Mouse (Mus musculus) gastrocnemius, adult 18-20 months (tissue): Measurements from ENCODE around the gene Arhgap21. TPM values are rescaled to one million over a fixed set of nuclear protein-coding genes. Genes with fewer than 3 reads are reported as not detected.
A peak's percentile ranks its signal among the peaks of the same experiment; 100 is the strongest.
"Not testable (repeated sequence)": the region's sequence is repeated elsewhere in the genome, so short reads cannot be mapped to it uniquely, and the experiment has no call there.

Experiments used
- DNase-seq: peaks from one replicate; pipeline ENCODE4 v3.0.0; 2021; ENCODE audit warnings: low spot score
- total RNA-seq, 2 experiments: library from RNA; stranded (reverse); gene quantifications; 2 replicates each; pipeline ENCODE4 v1.2.3; 2021

Gene Arhgap21
- total RNA-seq, 2 experiments from 2014 or later = 27.0 to 33.4 TPM

- no peak for DNase-seq
Observed at GRCm38 (mm10) chr2:20942434-20943198, 26.1 kb downstream of the Arhgap21 start.

DNA sequence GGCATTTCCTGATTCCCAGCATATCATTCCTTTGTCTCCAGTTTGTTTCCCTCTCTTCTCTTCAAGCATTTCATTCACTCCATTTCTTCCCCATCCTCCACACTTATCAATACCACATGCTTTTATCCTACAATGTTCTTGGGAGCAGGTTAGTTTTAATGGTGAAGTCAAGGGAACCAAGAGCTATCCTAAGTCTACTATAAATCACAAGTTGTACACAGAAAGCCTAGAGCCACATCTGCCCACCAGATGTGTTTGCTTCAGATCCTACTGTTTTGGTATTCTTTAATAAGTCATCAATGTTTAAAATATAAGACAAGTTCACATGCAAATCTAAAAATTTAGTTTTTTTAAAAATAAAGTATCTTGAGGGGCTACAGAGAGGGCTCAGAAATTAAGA, 27.6 kb downstream of the Arhgap21 start:
- no peak for DNase-seq

- DNase-seq = peak; percentile 24
Observed at GRCm38 (mm10) chr2:20939367-20939766, 29.3 kb downstream of the Arhgap21 start.

GRCm38 (mm10) chr2:20936609-20937221, 32.0 kb downstream of the Arhgap21 start:
- no peak for DNase-seq

GRCm38 (mm10) chr2:20934406-20934805, 34.3 kb downstream of the Arhgap21 start:
- DNase-seq = no peak

DNA sequence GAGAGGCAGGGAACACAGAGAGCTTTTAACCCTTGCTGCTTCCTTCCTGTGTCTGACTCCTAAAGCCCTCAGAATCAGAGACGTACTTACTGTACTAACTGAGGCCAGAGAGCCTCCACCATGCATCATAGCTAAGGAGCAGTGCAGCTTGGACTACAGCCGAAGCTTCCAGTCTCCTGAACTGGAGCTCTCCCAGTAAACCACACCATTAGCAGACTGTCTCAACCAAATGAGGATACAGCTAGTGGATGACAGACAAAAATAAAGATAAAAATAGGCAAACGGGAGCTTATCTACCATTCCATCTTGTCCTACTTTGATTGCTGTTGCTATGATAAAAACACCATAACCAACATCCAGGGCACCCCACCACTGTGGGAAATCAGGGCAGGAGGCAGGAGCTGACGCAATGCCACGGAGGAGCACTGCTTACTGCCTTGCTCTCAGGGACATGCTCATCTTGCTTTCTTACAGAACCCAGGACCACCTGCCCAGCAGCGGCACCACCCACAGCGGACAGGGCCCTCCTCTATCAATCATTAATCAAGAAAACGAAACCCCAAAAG, 35.9 kb downstream of the Arhgap21 start:
- DNase-seq = no peak

GRCm38 (mm10) chr2:20931761-20932160, 36.9 kb downstream of the Arhgap21 start:
- not testable (repeated sequence) for DNase-seq

GRCm38 (mm10) chr2:20928454-20928853, 40.2 kb downstream of the Arhgap21 start:
- DNase-seq = no peak

DNA sequence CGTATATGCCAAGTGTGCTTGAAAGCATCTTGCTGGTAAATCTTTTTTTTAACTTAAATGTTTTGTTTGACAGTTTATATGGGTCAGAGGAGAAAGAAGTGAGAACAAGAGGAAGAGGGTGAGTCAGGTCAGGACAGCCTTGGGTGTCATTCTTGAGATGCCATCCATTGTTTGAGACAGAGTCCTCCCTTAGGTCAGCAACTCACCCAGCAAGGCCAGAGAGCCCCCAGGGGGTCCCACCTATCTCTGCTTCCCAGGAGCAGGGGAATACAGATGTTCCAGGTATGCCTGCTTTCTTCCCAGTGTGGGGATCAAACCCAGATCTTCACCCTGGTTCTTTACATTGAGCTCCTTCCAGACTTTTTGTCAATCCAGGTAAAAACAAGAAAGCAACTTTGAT, 43.7 kb downstream of the Arhgap21 start:
- DNase-seq = no peak

GRCm38 (mm10) chr2:20922366-20922765, 46.3 kb downstream of the Arhgap21 start:
- no peak for DNase-seq

DNA sequence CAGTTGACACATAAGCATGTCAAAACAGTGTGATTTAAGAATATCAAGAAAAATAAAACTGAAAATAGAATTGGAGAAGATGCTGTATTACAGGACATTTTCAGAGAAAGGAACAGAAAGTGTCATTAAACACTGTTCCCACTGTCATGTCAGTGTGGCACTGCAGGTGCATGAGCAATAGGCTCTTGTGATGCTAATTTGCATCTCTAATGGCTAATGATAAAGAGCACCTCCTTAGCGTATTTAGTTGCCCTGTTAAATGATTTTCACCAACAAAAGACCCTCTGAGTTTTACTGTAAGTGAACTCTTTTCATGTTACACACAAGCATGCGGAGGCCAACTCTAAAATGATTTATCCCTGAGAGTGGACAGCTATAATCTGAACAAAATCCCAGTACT, 47.1 kb downstream of the Arhgap21 start:
- no peak for DNase-seq

DNA sequence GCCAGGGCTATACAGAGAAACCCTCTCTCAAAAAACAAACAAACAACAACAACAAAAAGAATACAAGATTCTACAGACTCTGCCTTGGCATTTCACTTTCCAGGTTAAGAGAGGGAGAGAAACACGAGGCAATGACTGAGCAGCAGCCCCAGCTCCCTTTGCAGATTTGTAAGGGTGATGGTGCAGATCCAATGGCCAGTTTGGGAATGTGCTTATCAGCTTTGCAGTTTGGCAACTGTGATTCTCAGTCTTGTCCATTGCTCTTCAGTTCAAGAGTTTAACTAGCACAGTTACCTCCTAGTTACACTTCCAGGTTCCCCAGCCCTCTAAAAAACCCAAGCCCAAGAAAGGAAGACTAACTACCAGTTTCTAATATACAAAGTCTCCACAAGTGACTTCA, 47.7 kb downstream of the Arhgap21 start:
- no peak for DNase-seq

- DNase-seq = no peak
Observed at GRCm38 (mm10) chr2:20914531-20915320, 54.0 kb downstream of the Arhgap21 start.

DNA sequence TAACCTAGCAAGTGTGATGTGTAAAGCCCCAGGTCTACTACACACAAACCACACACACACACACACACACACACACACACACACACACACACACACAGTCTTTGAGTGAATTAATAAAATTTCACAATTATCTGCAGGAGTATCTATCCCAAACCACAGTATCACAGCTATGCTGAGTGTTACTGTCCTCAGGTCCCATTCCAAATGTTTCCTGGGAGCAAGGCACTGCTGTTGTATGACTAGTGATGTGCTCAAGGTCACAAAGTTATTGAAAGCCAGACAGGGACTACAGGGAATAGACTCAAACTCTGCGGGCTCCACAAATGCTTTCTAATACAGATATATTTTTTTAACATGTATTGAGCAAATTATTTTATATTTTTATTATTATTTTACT, 55.7 kb downstream of the Arhgap21 start:
- no peak for DNase-seq

DNA sequence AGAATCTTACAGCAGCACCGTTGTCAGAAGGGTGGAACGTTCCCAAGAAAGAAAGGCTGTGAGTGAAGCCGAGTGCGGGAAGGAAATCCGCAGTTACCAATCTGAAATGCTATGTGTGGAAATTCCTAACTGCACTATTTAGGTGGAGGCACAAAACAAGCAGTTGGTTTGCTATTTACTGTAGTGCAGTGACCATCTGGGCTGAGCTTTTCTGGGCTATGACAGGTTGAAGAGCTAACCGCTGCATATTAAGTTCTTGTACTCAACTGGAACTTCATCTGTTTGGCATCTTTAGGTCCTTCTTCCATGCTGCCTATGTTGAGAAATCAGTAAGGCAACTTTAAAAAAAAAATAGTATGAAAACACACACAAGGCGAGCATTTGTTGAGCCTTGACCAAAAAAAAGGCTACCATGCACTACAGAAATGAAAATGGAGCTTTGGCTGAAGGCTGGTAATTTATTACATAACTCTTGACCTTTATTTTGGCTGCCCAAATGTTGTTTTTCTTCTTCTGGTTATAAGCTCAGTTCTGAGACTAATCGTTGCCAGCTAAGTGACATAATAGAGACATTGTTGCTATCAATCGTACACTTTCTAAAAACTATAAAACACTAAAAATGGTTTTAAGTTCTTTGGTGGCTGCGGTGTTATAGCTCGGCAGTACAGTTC, 56.2 kb downstream of the Arhgap21 start:
- peak; percentile 9 for DNase-seq

GRCm38 (mm10) chr2:20910446-20910845, 58.2 kb downstream of the Arhgap21 start:
- DNase-seq = no peak

DNA sequence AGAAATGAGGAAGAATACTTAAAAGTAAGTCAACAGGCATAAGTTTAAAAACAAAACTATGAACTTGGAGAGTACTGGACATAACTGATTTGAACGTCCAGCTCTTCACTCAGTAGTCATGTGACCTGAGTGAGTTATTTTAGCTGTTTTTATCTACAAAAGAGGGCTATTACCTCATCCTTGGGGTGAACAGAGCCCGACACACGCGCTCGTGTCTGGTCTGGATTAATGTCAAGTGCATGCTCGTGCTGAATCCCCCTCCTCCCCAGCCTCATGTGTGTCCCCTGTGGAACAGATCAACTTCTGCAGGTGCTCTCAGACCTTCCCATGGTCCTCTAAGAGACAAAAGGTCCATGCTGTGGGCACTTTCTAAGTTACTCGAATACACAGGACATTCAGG, 59.3 kb downstream of the Arhgap21 start:
- no peak for DNase-seq

- no peak for DNase-seq
Observed at GRCm38 (mm10) chr2:20907291-20907690, 61.4 kb downstream of the Arhgap21 start.

DNA sequence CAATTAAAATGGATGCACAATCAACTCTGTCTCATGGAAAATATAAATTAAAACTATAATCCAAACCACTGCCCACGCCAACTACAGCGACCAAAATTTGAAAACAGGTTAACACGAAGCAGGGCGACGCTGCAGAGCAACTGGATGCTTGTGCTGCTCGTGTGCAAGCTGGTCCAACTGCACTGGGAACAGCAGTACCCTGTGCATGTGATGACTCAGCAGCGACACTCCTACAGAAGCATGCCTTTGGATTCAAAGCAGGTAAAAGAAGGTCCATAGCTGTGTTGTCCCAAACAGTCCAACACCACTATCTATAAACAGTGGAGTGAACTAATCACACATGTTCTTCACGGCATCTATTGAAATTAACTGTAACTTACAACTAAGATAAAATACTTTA, 63.3 kb downstream of the Arhgap21 start:
- no peak for DNase-seq

DNA sequence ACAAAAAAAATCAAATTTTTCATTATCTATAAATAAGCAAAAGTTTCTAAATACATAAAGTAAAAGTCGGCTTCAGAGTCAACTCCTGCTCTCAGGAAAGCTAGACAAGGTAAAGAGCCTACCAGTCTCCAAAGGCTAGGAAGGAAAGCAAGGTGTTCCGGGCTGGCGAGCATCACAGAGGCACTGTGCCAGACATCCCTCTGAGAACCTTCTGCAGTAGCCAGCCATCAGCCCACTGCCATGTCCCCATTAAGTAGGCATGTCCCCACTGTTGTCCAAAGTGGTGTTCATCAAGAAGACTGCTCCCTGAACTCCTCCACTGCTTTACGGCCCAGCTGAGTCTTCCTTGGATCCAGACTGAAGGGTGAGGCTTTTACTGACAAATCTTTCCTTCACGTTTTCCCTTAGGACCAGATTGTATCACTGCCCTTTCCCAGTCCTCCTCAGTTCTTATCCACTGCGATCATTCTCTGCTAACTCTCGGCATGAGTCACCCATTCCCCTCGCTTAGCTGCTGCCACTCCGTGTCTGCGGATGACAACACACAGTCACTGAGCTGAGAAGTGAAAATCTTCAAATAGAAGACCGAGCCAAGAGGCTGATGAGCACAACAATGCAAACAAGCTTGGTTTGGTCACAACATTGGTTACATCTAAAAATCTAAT, 65.6 kb downstream of the Arhgap21 start:
- DNase-seq = peak; percentile 32

- DNase-seq = no peak
Observed at GRCm38 (mm10) chr2:20901916-20902315, 66.8 kb downstream of the Arhgap21 start.
